Mouse (Mus musculus) erythroblast, adult 5-6 weeks (primary cell): ENCODE results near the gene Mthfd1l. TPM values are rescaled to one million over a fixed set of nuclear protein-coding genes. Genes with fewer than 3 reads are reported as not detected.

Experiments
- ATAC-seq: replicated peaks from 2 replicates; pipeline ENCODE4 v1.8.0; 2016; ENCODE audit warnings: moderate number of reproducible peaks, mild to moderate bottlenecking, moderate TSS enrichment, inconsistent platforms; ENCODE audit not compliant: poor library complexity, low FRiP score, severe bottlenecking
- total RNA-seq, 2 experiments: library from RNA; stranded (forward) in 1 of 2; stranded (reverse) in 1 of 2; fragments of 150-400 nt in 1 of 2; fragments of 200-764, 138-1000 nt in 1 of 2; gene quantifications; 2 replicates each; pipeline versions ENCODE4 v1.2.3 to v1.2.4; 2015 to 2017; ENCODE audit warnings: low replicate concordance in 2 of 2

Gene Mthfd1l
- 5.9 and 9.6 TPM in 2 replicates for total RNA-seq (2015; ENCODE audit: low replicate concordance)
- total RNA-seq (2017; ENCODE audit: low replicate concordance) = 26.9 and 32.3 TPM in 2 replicates

DNA sequence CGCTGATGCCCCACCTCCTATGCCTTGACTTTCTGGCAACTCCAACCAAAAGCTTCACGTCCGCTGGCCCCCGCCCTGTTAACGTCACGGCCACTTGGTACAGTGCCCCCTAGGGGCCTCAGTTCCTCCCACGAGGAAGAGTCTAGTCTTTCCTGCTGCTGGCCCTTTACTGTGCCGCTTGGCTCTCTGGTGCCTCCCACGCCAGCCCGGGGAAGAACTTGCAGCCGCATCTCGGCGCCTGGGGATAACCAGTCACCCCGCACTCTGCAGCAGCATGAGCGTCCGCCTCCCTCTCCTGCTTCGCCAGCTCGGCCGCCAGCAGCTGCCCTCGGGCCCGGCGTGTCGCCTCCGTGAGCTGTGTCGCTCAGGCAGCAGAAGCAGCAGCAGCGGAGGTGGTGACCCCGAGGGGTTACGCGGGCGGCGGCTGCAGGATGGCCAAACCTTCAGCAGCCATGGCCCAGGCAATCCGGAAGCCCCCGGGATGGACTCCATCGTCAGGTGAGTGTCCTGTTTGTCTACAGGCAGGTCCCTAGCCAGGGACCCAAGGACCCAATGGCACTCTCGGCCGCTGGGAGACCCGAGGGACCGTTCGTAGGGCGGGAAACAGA lies at the start of gene Mthfd1l:
Gene Mthfd1l, plus strand, starts transcription at position 138 of the 608 bp plus-strand sequence.
- ATAC-seq = peak; percentile 69

DNA sequence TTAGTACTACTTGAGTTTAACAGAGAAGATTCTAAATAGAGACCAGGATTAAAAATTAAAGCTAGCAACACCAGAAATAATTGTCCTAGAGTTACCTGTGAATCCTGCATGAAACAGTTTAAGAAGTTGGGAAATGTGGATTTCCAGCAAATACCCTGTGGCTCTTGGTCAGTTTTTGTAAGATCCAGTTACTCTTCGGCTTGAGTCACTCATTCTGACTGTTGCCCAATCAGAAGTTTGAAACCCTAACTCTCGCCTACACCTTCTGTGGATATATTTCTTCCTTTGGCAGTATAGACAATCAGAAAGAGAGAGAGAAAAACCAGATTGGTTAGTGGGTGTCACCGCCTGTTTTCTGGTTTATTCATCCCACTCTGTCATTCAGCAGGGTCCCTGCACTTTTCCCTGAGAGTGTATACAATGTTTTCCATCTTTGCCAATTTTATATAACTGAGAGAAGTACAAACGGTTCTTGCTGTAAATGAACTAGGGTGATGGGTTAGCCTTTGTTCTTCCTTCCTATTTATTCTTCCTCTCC lies 44.8 kb upstream of the Mthfd1l start:
- no peak for ATAC-seq

DNA sequence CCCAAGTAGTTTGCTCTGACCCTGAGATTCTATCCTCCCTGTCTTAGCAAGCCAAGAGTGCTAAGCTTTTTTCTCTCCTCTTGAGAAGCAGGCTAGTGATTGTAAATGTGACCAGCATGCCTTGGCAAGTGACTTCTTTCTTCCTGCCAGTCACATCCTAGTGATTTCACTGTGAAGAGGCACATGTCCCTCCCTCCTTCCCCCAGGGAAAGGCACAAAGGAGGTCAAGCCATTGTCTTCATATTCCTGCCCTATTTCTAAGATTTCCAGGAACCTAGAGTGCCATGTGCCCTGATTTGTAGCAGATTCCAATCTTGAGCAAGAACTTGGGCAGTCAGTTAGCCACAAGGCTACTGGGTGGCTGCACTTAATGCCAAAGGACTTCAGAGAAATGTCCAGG lies 41.1 kb upstream of the Mthfd1l start:
- no peak for ATAC-seq

DNA sequence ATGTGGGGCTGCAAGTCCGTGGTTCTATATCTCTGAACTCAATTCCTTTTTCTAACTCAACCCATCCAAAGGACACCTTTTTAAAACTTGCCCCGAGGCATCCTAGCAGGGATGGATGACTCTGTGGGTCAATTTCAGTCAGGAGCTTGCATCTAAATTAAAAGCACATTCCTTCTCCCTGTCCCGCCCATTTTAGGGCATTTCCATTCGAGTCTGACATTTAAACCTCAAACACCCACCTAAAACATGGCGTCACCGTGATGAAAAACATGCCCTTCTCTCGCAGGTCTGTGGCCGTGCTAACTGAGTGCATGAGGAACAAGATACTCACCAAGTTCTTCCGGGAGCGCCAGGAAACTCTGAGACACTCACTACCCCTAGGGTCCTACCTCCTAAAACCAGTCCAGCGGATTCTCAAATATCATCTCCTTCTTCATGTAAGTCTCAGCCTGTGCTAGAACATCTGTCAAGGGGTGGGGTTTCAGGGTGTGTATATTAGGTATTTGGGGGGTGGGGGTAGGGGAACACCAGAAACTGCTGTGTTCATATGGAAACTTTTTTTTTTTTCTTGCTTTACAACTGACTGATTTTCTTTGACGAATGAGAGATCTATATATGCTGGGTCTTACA lies 39.5 kb upstream of the Mthfd1l start:
- no peak for ATAC-seq

DNA sequence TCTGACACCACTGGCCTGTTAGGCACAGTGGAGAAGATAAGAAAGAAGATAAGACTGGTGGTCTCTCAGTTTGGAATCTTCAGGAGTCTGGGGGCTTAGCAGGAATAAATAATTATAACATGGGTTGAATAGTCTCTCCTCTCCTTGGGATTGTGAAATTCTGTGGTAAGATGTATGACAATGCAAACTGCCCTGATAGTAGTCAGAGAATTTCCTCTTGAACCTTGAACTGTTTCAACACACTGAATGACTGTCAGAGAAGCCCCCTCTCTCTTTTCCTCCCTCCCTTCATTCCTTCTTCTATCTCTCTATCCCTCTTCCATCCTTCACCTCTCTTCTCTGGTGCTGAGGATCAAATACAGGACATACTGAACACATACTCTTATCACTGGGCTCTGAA lies 36.1 kb upstream of the Mthfd1l start:
- no peak for ATAC-seq

DNA sequence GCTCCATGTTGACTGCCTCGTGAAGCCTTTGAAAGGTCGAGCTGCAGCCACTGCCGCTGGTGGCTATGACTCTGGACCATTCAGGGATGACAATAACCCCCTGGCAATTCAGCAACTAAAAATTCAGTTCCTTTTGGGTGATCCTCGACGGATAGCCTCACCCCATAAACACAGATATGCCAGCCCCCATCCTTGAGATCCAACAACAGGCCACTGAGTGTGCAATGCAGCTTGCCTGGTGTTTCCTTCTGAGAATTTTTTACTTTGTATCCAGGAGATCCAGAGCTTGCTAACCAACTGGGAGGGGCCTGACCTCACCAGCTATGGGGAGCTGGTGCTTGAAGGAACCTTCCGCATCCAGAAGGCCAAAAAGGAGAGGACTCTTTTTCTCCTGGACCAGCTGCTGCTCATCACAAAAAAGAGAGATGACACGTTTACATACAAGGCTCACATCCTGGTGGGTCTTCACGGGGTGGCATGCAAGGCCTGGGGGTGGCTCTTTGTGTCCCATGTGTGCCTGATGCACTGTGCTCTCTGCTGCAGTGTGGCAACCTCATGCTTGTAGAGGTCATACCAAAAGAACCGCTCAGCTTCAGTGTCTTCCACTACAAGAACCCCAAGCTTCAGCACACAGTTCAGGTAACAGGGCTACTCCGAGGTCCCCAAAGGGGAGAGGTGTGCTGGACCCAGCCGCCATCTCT lies 32.9 kb upstream of the Mthfd1l start:
- no peak for ATAC-seq

DNA sequence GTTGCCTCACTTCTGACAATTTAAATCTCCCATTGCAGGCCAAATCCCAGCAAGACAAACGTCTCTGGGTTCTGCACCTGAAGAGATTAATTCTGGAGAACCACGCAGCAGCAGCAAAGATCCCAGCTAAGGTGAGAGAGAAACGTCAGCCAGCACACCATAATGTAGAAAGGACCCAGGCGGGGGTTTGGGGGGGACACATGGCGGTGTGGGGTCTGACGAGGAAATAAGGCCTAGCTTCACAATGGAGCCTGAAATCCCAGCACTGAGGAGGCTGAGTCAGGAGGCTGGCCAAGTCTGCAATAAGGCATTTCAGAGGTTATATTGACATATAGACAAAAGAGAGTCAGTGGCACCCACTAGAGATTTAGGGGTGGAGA lies 32.3 kb upstream of the Mthfd1l start:
- ATAC-seq = no peak

DNA sequence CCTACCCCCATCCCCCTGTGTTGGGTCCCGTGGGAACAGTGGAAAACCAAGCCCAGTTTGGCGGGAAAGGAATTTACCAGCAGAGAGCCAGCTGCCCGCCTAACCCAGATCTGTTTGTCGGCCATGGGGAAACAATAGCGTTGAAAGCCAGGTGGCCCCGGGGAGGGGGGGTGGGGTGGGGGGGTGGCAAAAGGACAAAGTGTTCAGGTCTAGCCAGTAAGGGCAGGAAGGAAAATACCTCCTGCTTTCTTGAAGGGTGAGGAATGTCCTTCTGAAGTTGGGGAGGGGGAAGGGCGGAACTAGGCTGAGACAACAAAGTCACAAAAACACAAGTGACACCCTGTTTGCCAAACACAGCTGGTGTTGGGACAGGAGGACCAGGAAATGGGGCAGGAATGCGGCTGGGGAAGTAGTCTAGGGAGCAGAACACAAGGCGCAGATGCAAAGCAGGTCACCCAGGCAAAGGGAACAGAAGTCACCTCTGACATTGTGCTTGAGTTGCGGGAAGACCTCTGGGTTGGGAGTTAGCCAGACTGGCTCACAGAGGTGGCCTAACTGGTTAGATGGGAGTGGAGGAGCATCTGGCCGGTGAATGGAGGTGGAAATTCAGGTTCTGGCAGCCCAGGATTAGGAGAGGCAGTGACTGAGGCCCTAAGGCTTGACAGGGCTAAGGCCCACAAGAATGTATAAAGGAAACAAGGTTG lies 31.7 kb upstream of the Mthfd1l start:
- ATAC-seq = no peak

DNA sequence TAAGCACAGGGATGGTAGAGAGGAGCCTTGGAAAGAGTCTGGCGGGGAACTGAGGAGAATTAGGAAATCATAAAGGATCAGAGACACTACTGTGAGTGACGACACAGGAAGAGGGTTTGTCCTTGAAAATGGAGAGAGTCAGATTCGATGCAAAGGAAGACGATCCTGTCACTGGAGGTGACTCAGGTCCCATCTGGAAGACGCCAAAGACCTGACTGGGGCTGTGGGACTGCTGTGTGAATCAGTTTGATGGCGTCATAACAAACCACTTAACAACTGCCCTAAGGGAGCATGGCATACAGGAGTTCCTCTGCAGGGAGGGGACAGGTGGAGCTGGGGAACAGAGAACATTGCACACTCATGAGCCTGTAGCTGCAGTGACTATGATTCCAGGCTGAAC lies 30.6 kb upstream of the Mthfd1l start:
- no peak for ATAC-seq

DNA sequence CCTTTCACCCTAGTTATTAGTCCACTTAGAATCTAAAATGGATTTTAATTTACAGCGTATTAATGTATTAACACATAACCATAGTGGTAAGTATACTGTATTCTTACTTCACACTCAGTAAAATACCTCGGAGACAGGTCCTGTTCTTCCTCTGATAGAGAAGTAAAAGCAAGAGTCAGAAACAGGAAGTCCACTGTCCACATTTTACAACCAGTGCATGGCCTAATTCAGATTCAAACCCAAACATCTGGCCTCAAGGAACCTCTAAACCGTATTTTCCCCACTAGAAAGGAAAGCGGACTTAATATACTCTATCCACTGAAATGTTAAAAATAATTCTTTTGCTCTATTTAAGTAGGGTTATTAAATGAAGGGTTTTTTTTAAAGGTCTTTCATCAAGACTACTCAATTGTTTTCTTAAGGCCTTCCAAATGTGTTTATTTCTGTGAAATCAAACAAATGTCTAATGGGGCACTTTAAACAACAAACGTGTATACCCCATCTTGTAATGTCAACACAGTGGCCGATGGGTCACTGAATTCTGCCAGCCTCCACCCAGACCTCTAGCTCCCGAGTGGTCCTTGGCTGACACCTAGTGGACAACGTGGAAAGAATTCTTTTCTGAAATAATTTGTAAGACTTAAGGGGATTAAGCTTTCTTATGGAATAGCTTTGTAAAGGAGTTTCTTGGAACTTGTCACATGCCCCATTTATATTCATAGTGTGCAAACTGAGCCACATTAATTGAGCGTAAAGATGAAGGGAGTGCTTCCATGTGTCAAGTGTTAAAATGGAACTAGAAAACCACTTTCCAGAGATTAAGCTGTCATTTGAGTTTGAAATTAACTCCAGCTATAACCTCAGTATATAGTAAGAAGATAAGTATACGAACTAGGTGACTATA lies 29.2 kb upstream of the Mthfd1l start:
- peak; percentile 68 for ATAC-seq

DNA sequence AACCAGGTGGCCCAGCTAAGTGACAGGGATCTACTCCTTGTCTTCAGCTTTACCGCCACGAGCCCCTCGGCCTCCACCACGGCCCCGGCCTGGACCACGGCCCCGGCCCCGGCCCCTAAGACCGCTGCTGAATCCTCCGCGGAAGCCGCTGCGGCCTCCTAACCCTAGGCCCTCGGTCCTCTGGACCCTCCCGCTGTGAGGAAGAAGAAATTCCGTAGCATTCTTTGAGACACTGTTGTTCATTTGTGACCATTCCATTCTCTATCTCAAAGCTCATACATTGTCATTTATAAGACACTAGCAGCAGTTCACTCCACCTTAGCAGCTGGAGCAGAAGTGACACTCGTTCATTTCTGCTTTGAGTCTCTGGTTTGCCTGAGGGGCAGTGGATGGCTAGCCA lies 26.0 kb upstream of the Mthfd1l start:
- ATAC-seq = no peak

DNA sequence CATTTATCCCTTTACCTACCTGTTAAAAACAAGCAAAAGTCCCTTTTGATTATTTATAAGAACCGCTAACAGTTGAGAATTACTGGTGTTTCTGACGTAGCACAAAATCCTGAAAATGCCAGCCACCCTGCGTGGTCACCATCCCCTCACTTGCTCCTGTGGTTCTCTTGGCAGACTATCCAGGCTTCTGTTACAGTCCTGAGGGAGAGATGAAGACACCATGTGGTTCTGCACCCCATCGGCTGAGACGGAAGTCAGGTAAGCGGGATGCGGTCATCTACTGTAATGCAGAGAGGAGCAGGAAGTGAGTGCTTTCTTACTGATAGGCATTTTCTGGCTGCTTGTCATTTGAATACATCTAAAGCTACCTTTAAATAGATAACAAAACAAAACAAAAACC lies 25.6 kb upstream of the Mthfd1l start:
- ATAC-seq = no peak

DNA sequence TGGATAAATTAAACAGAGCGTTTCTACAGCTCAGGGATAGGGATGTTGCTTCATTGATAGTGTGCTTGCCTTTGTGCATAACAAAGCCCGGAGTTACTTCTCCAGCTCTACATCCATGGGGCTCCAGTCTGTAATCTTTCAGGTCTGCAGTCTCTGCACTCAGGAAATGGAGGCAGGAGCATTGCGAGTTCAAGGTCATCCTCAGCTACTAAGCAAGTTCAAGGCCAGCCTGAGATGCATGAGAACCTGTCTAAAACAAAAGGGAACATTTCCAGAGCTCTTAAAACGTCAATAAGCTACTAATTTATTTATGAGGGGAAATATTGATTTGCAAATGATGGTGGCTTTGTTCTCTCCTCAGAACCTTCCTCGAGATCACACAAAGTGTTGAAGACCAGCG lies 23.6 kb upstream of the Mthfd1l start:
- no peak for ATAC-seq

DNA sequence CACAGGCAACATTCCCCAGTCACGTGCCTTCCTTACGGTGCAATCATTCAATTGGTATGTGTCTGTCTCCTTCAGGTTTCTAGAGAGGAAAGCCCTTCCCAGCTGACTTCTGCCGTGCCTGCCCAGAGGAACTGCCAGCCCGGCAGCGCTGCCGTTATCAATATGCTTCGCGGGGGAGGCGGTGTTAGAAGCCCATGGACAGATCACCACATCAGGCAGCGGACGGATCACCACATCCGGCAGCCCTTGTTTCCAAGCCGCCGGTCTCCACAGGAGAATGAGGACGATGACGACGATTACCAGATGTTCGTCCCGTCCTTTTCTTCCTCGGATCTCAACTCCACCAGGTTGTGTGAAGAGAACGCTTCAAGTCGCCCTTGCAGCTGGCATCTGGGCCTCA lies 16.4 kb upstream of the Mthfd1l start:
- ATAC-seq = no peak

DNA sequence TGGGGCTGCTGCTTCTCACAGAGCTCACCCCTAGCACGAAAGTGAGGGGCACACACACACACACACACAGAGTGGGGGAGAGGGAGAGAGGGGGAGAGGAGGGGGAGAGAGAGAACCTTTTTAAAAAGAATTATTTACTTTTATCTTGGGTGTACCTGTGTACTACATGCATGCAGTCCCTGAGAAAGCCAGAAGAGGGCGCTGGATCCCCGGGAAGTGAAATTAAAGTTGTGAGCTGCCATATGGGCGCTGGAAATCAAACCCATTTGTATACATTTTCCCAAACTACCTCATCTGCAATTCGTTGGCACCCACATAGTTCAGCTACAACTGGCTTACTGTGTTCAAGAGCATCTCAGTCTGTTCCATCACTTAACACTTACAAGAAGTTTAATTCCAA lies 14.3 kb upstream of the Mthfd1l start:
- ATAC-seq = no peak

DNA sequence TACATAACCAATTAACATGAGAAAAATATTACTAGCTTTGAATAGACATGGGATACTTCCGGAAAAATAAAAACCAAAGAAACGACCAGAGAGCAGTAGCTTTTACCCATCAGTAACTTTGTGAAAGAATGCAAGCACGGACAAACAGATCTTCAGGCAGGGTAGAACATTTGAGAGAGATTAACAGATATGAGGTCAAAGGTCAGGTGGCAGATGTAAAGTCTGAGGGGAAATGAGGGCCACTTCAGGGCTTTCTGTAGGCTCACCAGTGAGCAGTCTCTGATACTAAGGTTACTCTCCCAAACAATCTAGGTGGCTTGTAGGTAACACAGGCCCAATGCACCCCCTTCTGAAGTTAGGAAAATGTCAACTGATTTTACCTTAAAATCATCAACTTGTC lies 3.9 kb upstream of the Mthfd1l start:
- ATAC-seq = no peak

DNA sequence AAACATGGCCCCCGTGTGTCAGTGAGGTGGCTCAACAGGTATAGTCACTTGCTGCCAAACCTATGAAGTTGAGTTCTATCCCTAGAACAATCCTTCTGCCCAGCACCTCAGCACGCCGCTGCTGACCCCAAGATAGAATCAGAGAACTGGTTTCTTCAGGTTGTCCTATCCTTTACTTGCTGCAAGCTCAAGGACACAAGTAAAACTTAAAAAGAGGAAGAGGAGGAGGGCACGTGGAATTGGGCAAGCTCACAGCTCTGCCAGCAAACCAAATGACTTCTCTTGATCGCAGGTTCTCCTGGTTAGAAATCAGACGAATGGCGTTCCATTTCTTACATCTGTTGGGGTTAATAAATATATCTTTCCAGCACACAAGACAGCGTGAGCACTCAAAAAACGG lies 681 bp upstream of the Mthfd1l start:
- ATAC-seq = no peak

DNA sequence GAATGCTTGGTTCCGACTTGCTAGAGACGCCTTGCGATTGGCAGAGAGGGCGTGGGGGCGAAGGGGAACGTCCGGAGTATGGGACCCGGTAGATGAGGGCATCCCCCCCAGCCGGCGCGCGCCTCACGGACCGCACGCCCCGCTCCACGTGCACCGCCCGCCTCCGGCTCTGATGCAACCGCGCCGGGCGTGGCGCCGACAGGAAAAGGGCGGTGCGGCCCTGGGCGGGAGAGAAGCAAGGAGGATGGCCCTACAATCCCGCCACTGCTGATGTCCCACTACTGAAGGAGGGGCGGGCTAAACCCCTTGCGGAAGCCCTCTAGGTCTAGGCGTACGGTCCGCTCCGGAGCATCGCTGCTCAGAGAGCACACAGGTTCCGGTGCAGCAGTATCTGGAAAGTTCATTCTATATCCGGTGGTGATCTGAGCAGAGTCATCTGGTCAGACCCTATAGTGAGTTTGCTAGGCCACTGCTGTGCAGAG lies 712 bp downstream of the Mthfd1l start:
- peak; percentile 83 for ATAC-seq

DNA sequence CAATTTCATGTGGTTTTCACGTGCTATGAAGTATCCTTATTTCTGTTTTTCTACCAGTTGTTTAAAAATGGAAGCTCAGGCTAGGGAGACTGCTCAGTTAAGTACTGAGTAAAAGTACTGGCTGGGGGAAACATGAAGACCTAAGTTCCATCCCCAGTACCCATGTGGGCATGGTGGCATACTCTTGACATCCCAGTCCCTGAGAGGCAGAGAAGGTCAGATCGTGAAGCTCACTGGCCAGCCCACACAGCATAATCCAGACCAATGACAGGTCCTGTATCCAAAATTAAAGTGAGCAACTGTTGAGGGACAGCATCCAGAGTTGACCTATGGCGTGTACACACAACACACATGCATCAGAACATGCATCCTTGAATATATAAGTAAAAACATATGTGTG lies 1.5 kb downstream of the Mthfd1l start:
- ATAC-seq = no peak
